Mouse (Mus musculus) hindbrain, postnatal 0 days (tissue): ENCODE measurements around the gene Rbm48. TPM values are rescaled to one million over a fixed set of nuclear protein-coding genes. Genes with fewer than 3 reads are reported as not detected.
A peak's percentile ranks its signal among the peaks of the same experiment; 100 is the strongest.

ENCODE experiments used
- ATAC-seq: fragments of 200-750 bp; cut with Nextera tagmentation; 2 replicates; pipeline ENCODE4 v1.8.0; 2017; ENCODE audit warnings: mild to moderate bottlenecking, moderate TSS enrichment, moderate library complexity
- DNase-seq: peaks from one replicate; pipeline ENCODE4 v3.0.0-alpha.2; 2015; ENCODE audit warnings: low spot score
- H3K27ac ChIP-seq: fragments of 300-500 bp; sonication (generic); 2 replicates; pipeline ENCODE4 v1.5.1; 2014; ENCODE audit warnings: mild to moderate bottlenecking
- H3K27me3 ChIP-seq: fragments of 300-500 bp; sonication (generic); 2 replicates; pipeline ENCODE4 v1.6.1; 2014; ENCODE audit warnings: low read length, mixed read lengths; ENCODE audit not compliant: insufficient read depth
- H3K36me3 ChIP-seq: fragments of 300-500 bp; sonication (generic); 2 replicates; pipeline ENCODE4 v1.6.1; 2014; ENCODE audit warnings: low read length, mixed read lengths; ENCODE audit not compliant: insufficient read depth
- H3K4me1 ChIP-seq: fragments of 300-500 bp; sonication (generic); 2 replicates; pipeline ENCODE4 v1.6.1; 2014; ENCODE audit warnings: antibody characterized with exemption, low read length, mixed read lengths; ENCODE audit not compliant: insufficient read depth
- H3K4me2 ChIP-seq: fragments of 300-500 bp; sonication (generic); 2 replicates; pipeline ENCODE4 v1.6.1; 2014; ENCODE audit warnings: low read depth, mild to moderate bottlenecking, low read length, moderate library complexity, mixed read lengths
- H3K4me3 ChIP-seq: fragments of 300-500 bp; sonication (generic); 2 replicates; pipeline ENCODE4 v1.5.1; 2014; ENCODE audit warnings: low read length
- H3K9ac ChIP-seq: fragments of 300-500 bp; sonication (generic); replicated peaks from 2 replicates; pipeline ENCODE4 v1.6.1; 2014; ENCODE audit warnings: mild to moderate bottlenecking, low read length, moderate library complexity, mixed read lengths
- H3K9me3 ChIP-seq: fragments of 300-500 bp; sonication (generic); 2 replicates; pipeline ENCODE4 v1.6.1; 2016; ENCODE audit warnings: low read length, mixed read lengths
- CTCF ChIP-seq: IDR thresholded peaks from 2 replicates; pipeline ENCODE4 v1.5.1; 2016; ENCODE audit warnings: antibody characterized with exemption, control low read depth, low read depth
- WGBS: fragments of 180-500 bp; shearing (Covaris S2); extraction: QIAGEN DNeasy Blood & Tissue Kit; methylation state at CpG from one replicate; pipeline ENCODE4 v1.1.7; 2014; 5-methylcytosine and 5-hydroxymethylcytosine counted together
- polyA plus RNA-seq: library from polyadenylated mRNA; unstranded; fragments of >200 nt; fragmentation: Nextera tagmentation; extraction: Ambion mirVana; gene quantifications from 2 replicates; pipeline ENCODE4 v1.2.1, GENCODE M21; 2015
- total RNA-seq: library from RNA; depleted of rRNA; stranded (reverse); fragments of >200 nt; gene quantifications from 2 replicates; pipeline ENCODE4 v1.2.3, GENCODE M21; 2014

Gene Rbm48
- total and polyA plus RNA-seq, 2 experiments from 2014 or later = 18.1 to 19.8 TPM

DNA sequence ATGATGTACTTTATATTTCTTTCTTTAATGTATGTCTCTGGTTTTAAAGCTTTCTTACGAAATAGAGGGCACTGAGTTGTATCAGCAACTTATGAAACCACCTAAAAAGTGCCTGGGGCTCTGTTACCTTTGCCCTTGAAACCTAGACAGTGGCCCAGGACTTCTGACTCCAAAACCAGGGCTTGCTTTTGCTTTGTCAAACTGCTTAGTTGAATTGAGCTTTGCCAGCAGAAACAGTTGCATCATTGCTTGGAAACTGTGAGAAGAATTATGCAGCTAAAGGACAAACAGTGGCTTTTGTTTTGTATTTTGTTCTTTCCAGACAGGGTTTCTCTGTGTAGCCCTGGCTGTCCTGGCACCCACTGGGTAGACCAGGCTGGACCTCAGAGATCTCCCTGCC, 3.9 kb upstream of the Rbm48 start:
- peaks cover 5% of the 10 kb centered on the region; the same call in 1 of the 2 replicates for H3K4me1 ChIP-seq
- no peak overlapping the region for H3K27ac ChIP-seq
- no peak overlapping the region for H3K4me2 ChIP-seq
- H3K27me3 ChIP-seq = no peaks in the 10 kb centered on the region
- peaks cover 13% of the 10 kb centered on the region for H3K36me3 ChIP-seq
- H3K9ac ChIP-seq = no peak overlapping the region
- H3K4me3 ChIP-seq = no peak overlapping the region
- ATAC-seq = no peak
- TF ChIP-seq CTCF = no peak
- 79% methylated on average over 1 of the region's 1 CpGs for WGBS
- H3K9me3 ChIP-seq = no peaks in the 10 kb centered on the region
- no peak for DNase-seq

DNA sequence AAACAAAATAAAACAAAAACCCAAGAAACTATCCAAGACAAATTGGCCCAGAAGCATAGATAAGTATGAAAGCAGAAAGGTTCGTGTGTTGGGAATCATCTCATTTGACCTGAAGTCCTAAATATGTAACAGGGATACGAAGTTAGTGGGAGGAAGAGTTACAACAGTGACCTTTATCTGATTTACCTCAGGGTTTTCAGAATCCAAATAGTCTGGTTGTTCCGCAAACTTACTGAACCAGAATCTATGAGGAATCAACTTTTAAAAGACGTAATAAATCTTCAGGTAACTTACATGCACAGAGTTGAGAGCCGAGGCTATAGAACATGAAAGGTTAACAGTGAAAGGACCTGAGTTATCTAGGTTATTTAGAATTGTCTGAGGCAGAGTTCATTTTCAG, 2.4 kb upstream of the Rbm48 start:
- H3K4me2 ChIP-seq = no peak overlapping the region
- ATAC-seq = no peak
- H3K4me1 ChIP-seq = peaks cover 5% of the 10 kb centered on the region; the same call in 1 of the 2 replicates
- H3K4me3 ChIP-seq = no peak overlapping the region
- DNase-seq = no peak
- no peak overlapping the region for H3K27ac ChIP-seq
- no peaks in the 10 kb centered on the region for H3K27me3 ChIP-seq
- H3K9ac ChIP-seq = no peak overlapping the region
- no peaks in the 10 kb centered on the region for H3K9me3 ChIP-seq
- H3K36me3 ChIP-seq = no peaks in the 10 kb centered on the region
- 92% methylated on average over 5 of the region's 5 CpGs for WGBS
- no peak for TF ChIP-seq CTCF

DNA sequence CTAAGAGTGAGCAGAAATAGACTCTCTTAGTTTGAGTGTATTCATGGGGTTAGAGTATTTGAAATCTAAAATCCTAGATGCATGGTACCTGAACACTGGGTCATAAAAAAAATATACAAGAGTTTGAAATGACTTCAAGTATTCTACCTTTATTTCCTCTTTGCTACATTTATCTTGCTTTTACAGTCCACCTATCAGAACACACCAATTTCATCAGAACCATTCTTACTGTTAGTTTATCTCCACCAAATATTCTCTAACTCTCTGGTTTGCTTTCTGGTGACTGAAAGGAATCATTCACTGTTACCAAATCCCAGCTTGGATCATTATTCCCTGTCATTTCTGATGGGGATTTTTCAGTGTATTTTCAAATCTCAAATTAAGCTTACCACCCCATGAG, 786 bp upstream of the Rbm48 start:
- Histone ChIP-seq H3K4me2 (peak overlapping the region; percentile 67), H3K27ac (no peak overlapping the region), H3K4me1 (peaks cover 5% of the 10 kb centered on the region; the same call in 1 of the 2 replicates), H3K9ac (peak overlapping the region; percentile 80), H3K27me3 (no peaks in the 10 kb centered on the region), H3K36me3 (no peaks in the 10 kb centered on the region), H3K4me3 (peak overlapping the region; percentile 89), H3K9me3 (no peaks in the 10 kb centered on the region)
- ATAC-seq = no peak
- no peak for TF ChIP-seq CTCF
- DNase-seq = no peak

DNA sequence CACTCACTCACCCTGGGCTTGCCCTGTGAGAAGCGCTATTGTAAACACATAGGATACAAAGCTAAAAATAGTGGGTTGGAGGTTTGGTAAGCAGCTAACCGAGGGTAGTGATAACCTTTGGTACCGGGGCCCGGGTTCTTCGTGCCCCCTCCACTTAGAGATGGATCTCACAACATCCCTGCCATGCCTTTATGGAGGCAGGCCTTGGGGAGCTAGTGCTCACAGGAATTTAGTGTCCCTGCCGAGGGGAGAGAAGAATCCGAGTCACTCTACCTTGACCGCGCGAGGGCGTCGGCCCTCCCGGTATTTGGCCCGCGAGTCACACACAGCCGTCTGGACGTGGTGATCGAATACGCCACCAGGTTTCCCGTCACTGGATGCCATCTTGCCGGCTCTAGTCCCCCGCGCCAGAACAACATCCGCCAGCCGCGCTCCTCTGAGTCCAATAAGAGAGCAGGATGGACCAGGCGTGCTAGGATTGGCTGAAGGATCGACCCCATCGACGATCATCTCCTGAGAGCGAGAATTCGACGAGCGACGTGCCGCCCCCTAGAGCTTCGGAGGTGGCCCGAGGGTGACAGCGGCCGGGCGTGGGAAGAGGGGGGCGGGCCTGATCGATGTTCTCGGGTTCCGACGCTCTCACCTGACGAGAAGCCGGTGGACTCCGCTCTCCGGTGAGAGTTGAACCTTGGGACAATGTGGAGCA, 539 bp downstream of the Rbm48 start, which contains the start of gene Pex1:
Gene Pex1, plus strand, starts transcription at position 374 of the 706 bp plus-strand sequence.
- DNase-seq (peak; percentile 98), ATAC-seq (peak; percentile 98)
- Histone ChIP-seq H3K9me3 (no peaks in the 10 kb centered on the region), H3K9ac (peak within 1 kb of the TSS; percentile 80), H3K4me2 (peak within 1 kb of the TSS; percentile 72), H3K27ac (peak within 1 kb of the TSS; percentile 88), H3K4me3 (peak within 1 kb of the TSS; percentile 89), H3K27me3 (no peaks in the 10 kb centered on the region), H3K4me1 (peaks cover 5% of the 10 kb centered on the region; the same call in 1 of the 2 replicates), H3K36me3 (peaks cover 5% of the 10 kb centered on the region; the same call in 1 of the 2 replicates)
- peak; percentile 43 for TF ChIP-seq CTCF
- under 1% methylated on average over 50 of the region's 50 CpGs for WGBS

DNA sequence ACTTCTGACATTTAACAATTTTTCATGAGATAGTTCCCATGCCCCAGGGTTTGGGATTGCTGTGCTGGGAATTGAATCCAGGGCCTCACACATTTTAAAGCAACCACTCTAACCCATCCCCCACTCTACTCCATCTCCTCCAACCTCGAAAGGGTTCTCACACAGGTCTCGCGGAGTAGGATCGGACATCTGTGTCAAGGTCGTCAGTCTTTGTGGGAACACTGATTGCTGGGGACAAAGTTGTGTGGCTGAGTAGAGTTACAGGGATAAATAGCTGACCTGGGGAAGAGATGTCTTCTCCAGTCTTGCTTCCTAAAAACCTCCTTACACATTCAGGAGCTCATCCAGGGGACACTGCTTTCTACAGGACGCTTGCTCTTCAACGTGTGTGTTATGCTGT, 17.3 kb downstream of the Rbm48 start:
- no peak for TF ChIP-seq CTCF
- ATAC-seq (no peak), DNase-seq (no peak)
- H3K27ac ChIP-seq = no peak overlapping the region
- H3K4me3 ChIP-seq = no peak overlapping the region
- no peak overlapping the region for H3K4me2 ChIP-seq
- whole genome bisulfite sequencing = 93% methylated on average over 7 of the region's 7 CpGs
- H3K27me3 ChIP-seq = no peaks in the 10 kb centered on the region
- H3K9ac ChIP-seq = no peak overlapping the region
- 0 out of 2 replicates have a peak, but pooled peaks cover 4% of the 10 kb centered on the region for H3K9me3 ChIP-seq
- peaks cover 52% of the 10 kb centered on the region for H3K36me3 ChIP-seq
- no peaks in the 10 kb centered on the region for H3K4me1 ChIP-seq

DNA sequence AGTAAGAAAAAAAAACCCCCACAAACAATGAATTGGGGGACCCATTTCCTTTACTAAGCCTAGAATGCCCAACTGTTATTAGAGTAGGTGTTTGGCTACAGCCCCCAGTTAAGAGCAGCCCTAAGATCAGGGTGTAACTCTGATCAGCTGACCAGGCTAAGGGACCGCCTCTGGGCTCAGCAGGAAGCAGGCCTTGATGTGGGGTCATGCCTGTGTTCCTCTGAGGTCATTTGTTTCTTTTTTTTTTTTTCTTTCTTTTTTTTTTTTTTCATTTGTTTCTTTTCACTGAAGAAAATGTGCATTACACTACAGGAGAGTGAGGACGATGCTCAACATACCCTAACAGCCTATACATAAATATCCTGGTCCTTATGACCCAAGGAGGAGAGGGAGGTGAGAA, 18.4 kb downstream of the Rbm48 start:
- Histone ChIP-seq H3K27me3 (no peaks in the 10 kb centered on the region), H3K4me3 (no peak overlapping the region), H3K9ac (no peak overlapping the region), H3K9me3 (0 out of 2 replicates have a peak, but pooled peaks cover 4% of the 10 kb centered on the region), H3K4me1 (no peaks in the 10 kb centered on the region), H3K4me2 (no peak overlapping the region), H3K27ac (no peak overlapping the region), H3K36me3 (peaks cover 54% of the 10 kb centered on the region)
- TF ChIP-seq CTCF = no peak
- ATAC-seq (no peak), DNase-seq (no peak)
- 97% methylated on average over 2 of the region's 2 CpGs for WGBS

DNA sequence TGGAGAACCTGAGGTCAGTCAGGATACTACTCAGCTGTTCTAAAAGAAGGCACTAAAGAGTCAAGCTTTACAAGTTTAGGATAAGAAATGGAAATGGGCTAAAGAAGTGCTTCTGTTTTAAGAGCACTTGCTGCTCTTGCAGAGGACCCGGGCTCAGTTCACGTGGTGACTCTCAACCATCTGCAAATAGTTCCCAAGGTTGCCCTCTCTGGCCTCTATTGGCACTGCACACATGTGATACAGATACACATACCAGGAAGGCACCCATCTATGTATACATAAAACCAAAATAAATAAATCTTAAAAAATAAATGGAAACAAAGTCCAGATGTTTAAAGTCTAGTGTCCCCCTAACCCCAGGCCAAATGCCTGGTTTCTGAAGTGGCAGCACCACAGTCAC, 21.6 kb downstream of the Rbm48 start:
- Histone ChIP-seq H3K4me3 (no peak overlapping the region), H3K27ac (no peak overlapping the region), H3K9me3 (0 out of 2 replicates have a peak, but pooled peaks cover 4% of the 10 kb centered on the region), H3K4me2 (no peak overlapping the region), H3K4me1 (no peaks in the 10 kb centered on the region), H3K36me3 (peaks cover 75% of the 10 kb centered on the region), H3K9ac (no peak overlapping the region), H3K27me3 (no peaks in the 10 kb centered on the region)
- no peak for TF ChIP-seq CTCF
- no peak for ATAC-seq
- no peak for DNase-seq
- WGBS = 96% methylated on average over 2 of the region's 2 CpGs
